Mouse (Mus musculus): ENCODE results near the gene Prkce.
"Not testable (repeated sequence)": the region's sequence is repeated elsewhere in the genome, so short reads cannot be mapped to it uniquely, and the experiment has no call there.

Gene Prkce

DNA sequence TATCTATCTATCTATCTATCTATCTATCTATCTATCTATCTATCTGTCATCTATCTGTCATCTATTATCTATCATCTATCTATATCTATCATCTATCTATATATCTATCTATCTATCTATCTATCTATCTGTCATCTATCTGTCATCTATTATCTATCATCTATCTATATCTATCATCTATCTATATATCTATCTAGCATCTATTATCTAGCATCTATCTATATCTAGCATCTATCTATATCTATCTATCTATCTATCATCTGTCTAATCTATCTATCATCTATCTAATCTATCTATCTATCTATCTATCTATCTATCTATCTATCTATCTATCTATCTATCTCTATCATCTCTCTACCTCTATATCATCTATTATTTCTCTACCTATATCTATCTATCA, 309.8 kb downstream of the Prkce start:
- DNase-seq (ENCODE audit: low read depth): not testable (repeated sequence)

DNA sequence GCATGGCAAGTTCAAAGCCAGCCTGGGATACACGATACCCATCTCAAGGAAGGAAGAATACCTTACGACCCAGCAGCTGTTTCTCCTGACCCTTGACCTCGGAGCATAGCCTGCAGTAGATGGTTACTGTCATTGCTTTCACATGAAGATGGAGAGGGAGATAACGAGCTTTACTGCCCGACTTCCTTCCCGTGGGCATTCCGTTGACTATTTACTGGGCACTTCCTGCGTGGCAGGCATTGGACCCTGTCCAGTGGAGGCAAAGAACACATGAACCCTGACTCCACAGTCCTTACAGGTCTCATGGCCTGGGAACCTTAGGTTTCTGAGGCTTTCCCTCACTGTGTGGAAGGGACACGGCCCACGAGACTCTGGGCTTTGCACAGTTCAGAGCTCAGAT, 311.8 kb downstream of the Prkce start:
- no peak for DNase-seq (ENCODE audit: low read depth)

DNA sequence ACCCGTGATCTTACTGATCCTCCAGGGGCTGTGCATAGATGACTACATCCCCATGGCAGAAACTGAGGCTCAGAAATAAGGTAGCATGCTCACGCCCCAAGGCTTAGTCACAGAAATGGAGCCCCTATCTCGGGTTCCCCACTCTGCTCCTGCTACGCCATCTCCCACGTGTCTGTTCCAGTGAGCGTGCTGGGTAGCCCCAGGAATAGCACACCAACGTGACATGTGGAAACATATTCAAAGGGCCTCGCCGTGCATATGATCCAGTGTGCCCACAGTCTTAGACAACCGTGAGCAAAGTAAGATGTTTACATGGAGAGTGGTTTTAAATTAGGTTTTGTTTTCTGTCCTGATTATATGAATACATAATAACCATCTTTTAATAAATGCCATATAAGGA, 315.1 kb downstream of the Prkce start:
- DNase-seq (ENCODE audit: low read depth): no peak

GRCm38 (mm10) chr17:86484087-86484737, 316.6 kb downstream of the Prkce start:
- peak; percentile 90 for DNase-seq (ENCODE audit: low read depth)

GRCm38 (mm10) chr17:86486657-86487056, 319.1 kb downstream of the Prkce start:
- DNase-seq (ENCODE audit: low read depth): no peak

DNA sequence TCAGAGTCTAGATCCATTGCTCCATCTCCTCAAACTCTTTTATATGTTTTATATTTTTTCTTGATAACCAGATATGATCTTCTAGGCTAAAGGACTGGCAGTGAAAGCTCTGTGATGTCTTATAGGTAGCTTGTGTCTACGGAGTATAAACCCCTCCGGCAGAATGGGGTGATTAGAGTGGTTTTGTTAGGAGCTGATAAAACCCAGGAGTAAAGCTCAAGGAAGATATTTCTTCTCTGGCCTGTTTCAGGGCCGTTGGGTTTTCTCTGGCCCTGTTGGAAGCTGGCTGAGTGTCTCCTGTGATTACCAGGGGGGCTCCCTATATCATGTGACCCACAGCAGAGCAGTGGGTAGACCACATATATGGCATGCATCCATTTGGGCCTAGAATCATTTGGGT, 319.9 kb downstream of the Prkce start:
- no peak for DNase-seq (ENCODE audit: low read depth)

GRCm38 (mm10) chr17:86489827-86490226, 322.2 kb downstream of the Prkce start:
- DNase-seq (ENCODE audit: low read depth): no peak

- no peak for DNase-seq (ENCODE audit: low read depth)
These were observed 324.8 kb downstream of the Prkce start for GRCm38 (mm10) chr17:86492376-86492775.

DNA sequence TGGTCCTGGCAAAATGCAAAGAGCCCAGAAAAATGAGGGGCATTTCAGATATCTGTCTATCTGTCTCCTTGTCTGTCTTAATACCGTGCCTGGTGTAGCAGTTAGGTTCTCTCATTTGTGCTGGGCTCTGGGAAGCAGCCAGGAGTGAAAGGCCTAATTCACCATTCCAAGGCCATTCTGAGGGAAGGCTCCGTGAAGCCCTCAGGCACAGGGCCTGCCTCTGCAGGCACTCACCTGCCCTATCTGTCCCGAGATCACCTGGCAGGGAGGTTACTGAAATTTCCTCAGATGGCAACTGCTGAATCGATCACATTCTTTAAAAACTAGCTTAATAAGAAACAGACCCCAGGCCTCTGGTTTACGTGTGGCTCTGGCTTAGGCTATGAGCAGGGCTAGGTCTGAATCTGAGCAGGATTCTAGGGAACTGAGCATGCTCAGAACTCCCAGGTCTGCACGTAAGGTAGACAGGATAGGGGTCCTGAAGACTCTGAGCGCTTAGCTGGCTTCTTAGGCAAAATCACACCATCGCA, 326.4 kb downstream of the Prkce start:
- no peak for DNase-seq (ENCODE audit: low read depth)

- no peak for DNase-seq (ENCODE audit: low read depth)
These were observed 326.9 kb downstream of the Prkce start for GRCm38 (mm10) chr17:86494494-86494893.

- no peak for DNase-seq (ENCODE audit: low read depth)
These were observed 327.3 kb downstream of the Prkce start for GRCm38 (mm10) chr17:86494895-86495294.

GRCm38 (mm10) chr17:86496123-86496771, 328.7 kb downstream of the Prkce start:
- DNase-seq (ENCODE audit: low read depth): peak; percentile 79

- no peak for DNase-seq (ENCODE audit: low read depth)
These were observed 329.7 kb downstream of the Prkce start for GRCm38 (mm10) chr17:86497302-86497701.

- DNase-seq (ENCODE audit: low read depth): no peak
These were observed 331.9 kb downstream of the Prkce start for GRCm38 (mm10) chr17:86499359-86500045.

DNA sequence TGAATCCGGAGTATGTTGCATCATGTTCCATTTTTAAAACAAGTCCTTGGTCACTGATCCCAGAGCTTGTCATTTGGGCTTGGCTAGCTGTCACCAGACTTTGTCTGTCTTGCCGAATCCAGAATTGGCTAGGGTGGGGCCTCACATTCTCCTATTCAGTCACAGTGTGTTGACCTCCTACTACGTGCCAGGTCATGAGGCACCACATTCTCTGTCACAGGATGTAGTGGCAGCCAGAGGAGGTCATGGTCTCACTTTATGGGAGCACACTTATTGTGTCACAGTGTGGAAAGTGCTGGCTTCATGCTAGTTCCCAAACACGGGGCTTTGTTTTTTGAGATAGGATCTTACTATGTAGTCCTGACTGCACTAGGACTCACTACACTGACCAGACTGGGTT, 333.8 kb downstream of the Prkce start:
- no peak for DNase-seq (ENCODE audit: low read depth)

DNA sequence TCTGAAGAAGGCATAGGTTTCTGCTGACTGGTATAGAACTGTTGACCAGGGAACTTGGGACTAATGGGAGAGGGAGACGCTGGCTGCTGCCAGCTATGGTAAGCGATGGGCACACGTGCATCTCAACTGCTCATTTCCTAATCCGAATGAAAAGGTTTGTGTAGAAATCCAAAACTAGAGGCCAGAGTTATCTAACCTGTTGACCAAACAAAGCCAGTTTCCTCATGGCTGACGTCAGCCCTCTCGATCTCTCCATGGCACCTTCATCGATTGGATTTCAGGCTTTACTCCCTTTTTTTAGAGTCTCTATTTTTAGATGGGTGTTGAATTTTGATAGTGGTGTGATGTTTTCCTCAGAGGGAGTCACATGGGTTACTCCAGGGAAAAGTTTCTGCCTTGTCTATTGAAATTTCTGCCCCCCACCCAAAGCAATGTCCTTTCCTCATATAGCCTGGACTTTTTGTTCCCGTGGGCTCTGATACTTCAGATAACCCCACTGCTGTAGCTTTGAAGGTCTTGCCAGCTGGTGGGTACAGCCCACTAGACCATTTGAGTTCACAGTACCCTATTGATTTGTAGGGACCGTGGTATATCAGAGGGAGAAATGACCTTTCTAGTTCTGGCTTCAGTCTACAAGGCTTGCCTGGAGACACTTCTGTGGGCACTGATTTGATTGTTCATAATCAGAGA, 335.8 kb downstream of the Prkce start:
- DNase-seq (ENCODE audit: low read depth): no peak

GRCm38 (mm10) chr17:86505183-86505631, 337.6 kb downstream of the Prkce start, which contains the start of gene Gm10309:
Gene Gm10309 (minus strand): TSS chr17:86505232.
- DNase-seq (ENCODE audit: low read depth): peak; percentile 20

GRCm38 (mm10) chr17:86506881-86507280, 339.3 kb downstream of the Prkce start:
- DNase-seq (ENCODE audit: low read depth): no peak

- peak; percentile 32 for DNase-seq (ENCODE audit: low read depth)
These were observed 340.0 kb downstream of the Prkce start for GRCm38 (mm10) chr17:86507342-86508211.

- DNase-seq (ENCODE audit: low read depth): no peak
These were observed 340.6 kb downstream of the Prkce start for GRCm38 (mm10) chr17:86508212-86508490.

- DNase-seq (ENCODE audit: low read depth): peak; percentile 17
These were observed 342.3 kb downstream of the Prkce start for GRCm38 (mm10) chr17:86509871-86510270.

Measured in NIH3T3 (cell line).